Mouse (Mus musculus): ENCODE measurements around the gene Tbc1d7.

DNA sequence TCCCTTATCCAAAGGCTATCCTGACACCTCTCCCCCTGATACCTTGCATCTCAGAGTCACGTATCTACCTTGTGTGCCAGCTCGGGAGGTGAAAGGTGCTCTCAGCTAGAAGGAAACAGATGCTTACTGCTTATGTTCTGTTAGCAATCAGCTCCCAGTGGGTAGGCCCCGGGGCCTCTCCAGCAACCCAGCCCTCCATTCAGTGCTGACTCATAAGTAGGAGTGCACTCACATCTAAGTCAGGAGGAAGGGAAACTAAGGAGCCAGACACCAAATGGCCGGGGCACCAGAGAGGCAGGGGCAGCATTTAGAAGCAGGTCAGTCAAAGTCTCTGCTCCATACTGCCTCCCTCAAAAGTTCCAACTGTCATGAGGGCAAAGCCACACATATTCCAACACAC lies 22.6 kb downstream of the Tbc1d7 start:
- TF ChIP-seq POLR2A (IDR thresholded peaks at IDR 0.05; ENCODE audit: control insufficient read depth, extremely low read depth, insufficient read depth, low read length, poor library complexity) (no peak), CTCF (IDR thresholded peaks at IDR 0.05; ENCODE audit: borderline replicate concordance, control insufficient read depth, extremely low read depth, insufficient read depth, low read length, poor library complexity) (no peak)
